Mouse (Mus musculus): ENCODE data around the gene Rps12. TPM values are rescaled to one million over a fixed set of nuclear protein-coding genes. Genes with fewer than 3 reads are reported as not detected.
"Not testable (repeated sequence)": the region's sequence is repeated elsewhere in the genome, so short reads cannot be mapped to it uniquely, and the experiment has no call there.

Gene Rps12
- total and polyA plus RNA-seq, 3 experiments: 189 to 603 (median 223) TPM

DNA sequence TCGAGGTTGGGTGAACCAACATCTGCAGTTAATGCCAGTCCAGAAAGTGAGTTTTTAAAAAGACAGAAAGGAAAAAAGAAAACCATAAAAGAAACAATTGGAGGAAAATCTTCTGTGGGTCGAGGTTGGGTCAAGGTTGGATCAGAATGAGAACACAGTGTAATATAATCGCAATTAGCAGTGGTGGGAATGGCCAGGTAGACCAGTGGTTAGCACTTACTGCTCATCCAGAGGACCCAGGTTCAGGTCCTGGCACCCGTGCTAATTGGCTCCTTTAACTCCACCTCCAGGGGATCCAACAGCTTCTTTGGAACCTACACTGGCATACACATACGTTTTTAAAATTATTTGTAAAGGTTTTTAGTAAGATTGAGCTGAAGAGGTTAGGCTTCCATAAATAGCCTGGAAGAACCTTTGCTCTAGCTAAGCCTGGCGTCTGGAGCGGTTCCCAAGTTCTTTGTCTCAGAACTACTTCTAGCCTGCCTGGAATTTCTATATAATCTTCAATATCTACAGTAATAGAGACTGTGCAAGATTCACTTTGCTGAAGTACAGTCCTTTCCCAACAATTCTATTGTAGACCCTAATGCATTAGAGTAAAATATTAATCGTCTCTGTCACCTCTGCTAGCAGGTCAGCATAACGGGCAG lies 8.9 kb upstream of the Rps12 start:
- H3K27ac ChIP-seq: peak overlapping the region; percentile 76; the same call in 1 of the 2 replicates
- 51% methylated on average over 9 of the region's 9 CpGs for WGBS

DNA sequence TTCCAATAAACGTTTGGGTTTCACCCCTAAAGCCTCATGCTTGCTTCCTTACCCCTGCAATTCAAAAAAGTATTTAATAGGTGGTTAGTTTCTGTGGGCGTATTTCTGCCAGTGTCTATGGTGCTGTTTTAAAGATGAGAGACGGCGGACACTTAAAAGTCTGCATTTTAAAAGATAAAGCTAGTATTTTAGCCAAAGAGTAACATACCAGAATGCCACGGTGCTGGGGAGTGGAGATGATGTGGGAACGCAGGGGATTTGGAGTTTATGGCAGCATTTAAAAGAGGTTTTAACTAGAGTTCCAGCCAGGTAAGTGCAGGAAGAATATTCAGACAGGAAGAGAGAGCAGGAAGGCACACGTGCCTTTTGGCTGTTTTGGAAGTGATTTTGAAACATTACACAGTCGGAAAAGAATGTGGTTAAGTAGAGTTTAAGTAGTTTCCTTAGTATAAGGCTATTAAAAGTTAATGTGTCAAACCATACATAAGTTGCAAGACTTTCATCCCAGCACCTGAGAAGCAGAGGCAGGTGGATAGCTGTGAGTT lies 1.1 kb upstream of the Rps12 start:
- intact Hi-C loops (cut with DNase I): loop anchor here (5.0 kb wide), 1 partner anchor 1066 kb away; no protein-coding TSS in a partner anchor

More for the DNA sequence above, 8.9 kb upstream of the Rps12 start:
- DNase-seq: no peak
- Histone ChIP-seq H3K4me1 (ENCODE audit: control insufficient read depth, insufficient read depth, low read length) (peaks cover 2% of the 10 kb centered on the region; the same call in 1 of the 2 replicates), H3K36me3 (ENCODE audit: control insufficient read depth, insufficient read depth, low read length) (no peaks in the 10 kb centered on the region), H3K9ac (ENCODE audit: low read depth, low read length) (no peak overlapping the region), H3K79me2 (replicated peaks; ENCODE audit: control insufficient read depth, insufficient read depth, low read length) (no peaks in the 10 kb centered on the region), H3K27me3 (ENCODE audit: control insufficient read depth, insufficient read depth, low read length) (no peaks in the 10 kb centered on the region), H3K4me3 (peak overlapping the region; percentile 72)
- intact Hi-C loops (cut with DNase I): no loop called here
- TF ChIP-seq POLR2A (IDR thresholded peaks at IDR 0.05; ENCODE audit: insufficient read depth, low read depth, low read length) (no peak), CTCF (IDR thresholded peaks at IDR 0.05) (no peak), EP300 (IDR thresholded peaks at IDR 0.05; ENCODE audit: insufficient read depth, low read depth, low read length) (no peak)

DNA sequence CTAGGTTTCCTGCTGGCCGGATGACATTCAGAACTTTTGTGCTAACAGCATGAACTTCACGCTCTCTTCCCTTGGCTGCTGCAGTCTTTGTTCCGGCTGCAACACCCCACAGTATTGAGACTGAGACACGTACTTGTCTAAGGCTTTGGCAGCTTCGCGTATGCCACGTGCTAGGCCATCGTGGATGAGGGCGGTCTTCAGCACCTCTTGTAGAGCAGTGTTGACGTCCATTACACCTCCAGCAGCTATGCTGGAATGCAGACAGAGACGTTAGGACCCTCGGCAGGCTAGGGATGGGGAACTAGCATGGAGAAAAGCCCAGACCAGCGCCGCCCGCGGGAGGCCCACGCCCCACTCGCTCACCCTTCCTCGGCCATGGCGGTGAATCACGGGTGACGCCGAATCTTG lies 440 bp downstream of the Rps12 start:
- intact Hi-C loops (cut with DNase I): loop anchor here (5.0 kb wide), 1 partner anchor 1064 kb away; no protein-coding TSS in a partner anchor
- WGBS: 1% methylated on average over 23 of the region's 23 CpGs
- DNase-seq: not testable (repeated sequence)

More for the DNA sequence above, 1.1 kb upstream of the Rps12 start:
- Histone ChIP-seq H3K79me2 (replicated peaks; ENCODE audit: control insufficient read depth, insufficient read depth, low read length) (no peaks in the 10 kb centered on the region), H3K36me3 (ENCODE audit: control insufficient read depth, insufficient read depth, low read length) (peaks cover 23% of the 10 kb centered on the region), H3K4me1 (ENCODE audit: control insufficient read depth, insufficient read depth, low read length) (peaks cover 3% of the 10 kb centered on the region), H3K27ac (peak overlapping the region; percentile 84), H3K9ac (ENCODE audit: low read depth, low read length) (peak overlapping the region; percentile 81), H3K4me3 (peak overlapping the region; percentile 69), H3K27me3 (ENCODE audit: control insufficient read depth, insufficient read depth, low read length) (no peaks in the 10 kb centered on the region)
- WGBS: 5% methylated on average over 8 of the region's 8 CpGs
- TF ChIP-seq POLR2A (IDR thresholded peaks at IDR 0.05; ENCODE audit: insufficient read depth, low read depth, low read length) (no peak), CTCF (IDR thresholded peaks at IDR 0.05) (no peak), EP300 (IDR thresholded peaks at IDR 0.05; ENCODE audit: insufficient read depth, low read depth, low read length) (no peak)
- DNase-seq: no peak

DNA sequence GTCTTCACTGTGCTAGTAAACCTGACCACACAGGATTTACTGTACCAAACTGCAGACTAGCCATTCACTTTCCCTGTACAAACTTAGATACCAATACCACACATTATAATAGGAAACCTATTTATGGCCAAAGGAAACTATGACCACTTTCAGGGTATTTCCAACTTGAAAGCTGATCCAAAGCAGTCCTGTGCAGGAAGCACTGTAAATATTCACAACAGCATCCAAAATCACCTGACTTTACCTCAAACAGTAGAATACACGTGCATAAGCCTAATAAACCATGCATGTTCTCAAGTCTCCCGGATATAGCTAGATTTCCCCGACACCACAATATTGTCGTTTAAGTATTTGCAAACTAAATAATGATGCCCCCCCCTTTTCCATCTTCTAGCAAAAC lies 1.0 kb downstream of the Rps12 start:
- intact Hi-C loops (cut with DNase I): loop anchor here (5.0 kb wide), 1 partner anchor 1064 kb away; no protein-coding TSS in a partner anchor
- H3K4me3 ChIP-seq: peak overlapping the region; percentile 71
- peak overlapping the region; percentile 79; the same call in 1 of the 2 replicates for H3K9ac ChIP-seq (ENCODE audit: low read depth, low read length)
- H3K27me3 ChIP-seq (ENCODE audit: control insufficient read depth, insufficient read depth, low read length): no peaks in the 10 kb centered on the region
- no peaks in the 10 kb centered on the region for H3K79me2 ChIP-seq (replicated peaks; ENCODE audit: control insufficient read depth, insufficient read depth, low read length)
- WGBS: 4% methylated on average over 4 of the region's 4 CpGs
- H3K27ac ChIP-seq: no peak overlapping the region; the same call in 1 of the 2 replicates
- peaks cover 3% of the 10 kb centered on the region for H3K4me1 ChIP-seq (ENCODE audit: control insufficient read depth, insufficient read depth, low read length)
- H3K36me3 ChIP-seq (ENCODE audit: control insufficient read depth, insufficient read depth, low read length): peaks cover 24% of the 10 kb centered on the region
- DNase-seq: no peak
- TF ChIP-seq EP300 (IDR thresholded peaks at IDR 0.05; ENCODE audit: insufficient read depth, low read depth, low read length) (no peak), POLR2A (IDR thresholded peaks at IDR 0.05; ENCODE audit: insufficient read depth, low read depth, low read length) (no peak), CTCF (IDR thresholded peaks at IDR 0.05) (no peak)

More for the DNA sequence above, 440 bp downstream of the Rps12 start:
- peak overlapping the region; percentile 71 for H3K4me3 ChIP-seq
- H3K9ac ChIP-seq (ENCODE audit: low read depth, low read length): peak overlapping the region; percentile 79
- H3K79me2 ChIP-seq (replicated peaks; ENCODE audit: control insufficient read depth, insufficient read depth, low read length); H3K27me3 ChIP-seq (ENCODE audit: control insufficient read depth, insufficient read depth, low read length); H3K4me1 ChIP-seq (ENCODE audit: control insufficient read depth, insufficient read depth, low read length): not testable (repeated sequence)
- peak overlapping the region; percentile 84 for H3K27ac ChIP-seq
- peaks cover 24% of the 10 kb centered on the region for H3K36me3 ChIP-seq (ENCODE audit: control insufficient read depth, insufficient read depth, low read length)

DNA sequence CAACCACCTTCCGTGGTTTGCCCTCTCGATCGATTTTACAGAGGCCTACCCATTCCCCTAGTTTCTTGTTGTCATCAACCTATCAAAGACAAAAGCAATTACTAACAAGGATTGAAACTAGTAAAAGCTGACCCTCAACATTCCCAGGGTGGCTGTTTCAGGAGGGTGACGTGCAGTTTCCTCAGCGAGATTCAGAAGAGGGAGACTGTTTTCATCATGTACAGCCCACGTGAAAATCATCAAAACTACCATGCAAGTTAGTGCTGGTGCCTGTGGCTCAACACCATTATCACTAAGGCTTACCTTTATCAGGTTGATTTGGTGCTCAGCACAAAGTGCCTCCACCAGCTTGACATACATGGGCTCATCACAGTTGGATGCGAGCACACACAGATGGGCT lies 1.5 kb downstream of the Rps12 start:
- H3K36me3 ChIP-seq (ENCODE audit: control insufficient read depth, insufficient read depth, low read length): peaks cover 24% of the 10 kb centered on the region
- WGBS: 51% methylated on average over 7 of the region's 7 CpGs

DNA sequence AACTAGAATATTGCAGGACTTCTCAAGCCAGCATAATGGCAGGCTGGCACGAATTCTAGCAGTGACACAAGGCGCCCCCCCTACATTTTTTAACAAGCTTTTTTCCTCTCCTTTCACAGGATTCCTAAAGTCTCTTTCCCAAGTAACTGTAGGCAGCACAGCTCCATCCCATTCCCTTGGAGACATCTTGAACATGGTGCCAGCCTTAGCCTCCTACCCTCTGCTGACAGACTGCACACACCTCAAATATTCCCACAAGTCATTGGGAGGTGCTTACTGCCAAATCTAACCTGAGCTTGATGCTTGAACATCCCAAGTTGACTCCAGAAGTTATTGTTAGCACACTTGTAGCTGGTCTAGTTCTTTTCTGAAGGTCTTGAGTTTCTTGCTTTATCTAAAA lies 3.0 kb downstream of the Rps12 start:
- no peak overlapping the region for H3K4me3 ChIP-seq
- H3K9ac ChIP-seq (ENCODE audit: low read depth, low read length): no peak overlapping the region
- peaks cover 24% of the 10 kb centered on the region for H3K36me3 ChIP-seq (ENCODE audit: control insufficient read depth, insufficient read depth, low read length)
- intact Hi-C loops (cut with DNase I): no loop called here
- no peaks in the 10 kb centered on the region for H3K79me2 ChIP-seq (replicated peaks; ENCODE audit: control insufficient read depth, insufficient read depth, low read length)
- H3K27ac ChIP-seq: no peak overlapping the region
- TF ChIP-seq EP300 (IDR thresholded peaks at IDR 0.05; ENCODE audit: insufficient read depth, low read depth, low read length): no peak
- no peak for TF ChIP-seq POLR2A (IDR thresholded peaks at IDR 0.05; ENCODE audit: insufficient read depth, low read depth, low read length)
- TF ChIP-seq CTCF (IDR thresholded peaks at IDR 0.05): no peak
- no peaks in the 10 kb centered on the region for H3K27me3 ChIP-seq (ENCODE audit: control insufficient read depth, insufficient read depth, low read length)
- no peak for DNase-seq
- WGBS: 65% methylated on average over 2 of the region's 2 CpGs
- peaks cover 3% of the 10 kb centered on the region for H3K4me1 ChIP-seq (ENCODE audit: control insufficient read depth, insufficient read depth, low read length)

More for the DNA sequence above, 1.5 kb downstream of the Rps12 start:
- intact Hi-C loops (cut with DNase I): loop anchor here (5.0 kb wide), 1 partner anchor 1063 kb away; no protein-coding TSS in a partner anchor
- H3K9ac ChIP-seq (ENCODE audit: low read depth, low read length); H3K27ac ChIP-seq; H3K4me3 ChIP-seq; H3K79me2 ChIP-seq (replicated peaks; ENCODE audit: control insufficient read depth, insufficient read depth, low read length); DNase-seq; H3K27me3 ChIP-seq (ENCODE audit: control insufficient read depth, insufficient read depth, low read length); H3K4me1 ChIP-seq (ENCODE audit: control insufficient read depth, insufficient read depth, low read length): not testable (repeated sequence)
